Mouse (Mus musculus): ENCODE measurements around the gene Tspan18.

- no peak for TF ChIP-seq POLR2A (IDR thresholded peaks at IDR 0.05; ENCODE audit: low read depth, low read length)
- no peak for TF ChIP-seq CTCF (IDR thresholded peaks at IDR 0.05; ENCODE audit: extremely low read depth, insufficient read depth, insufficient read length, insufficient replicate concordance)
These were observed 162.4 kb downstream of the Tspan18 start for GRCm38 (mm10) chr2:93171929-93172328.
